Mouse (Mus musculus) MEL-GATA-1-ER (cell line): ENCODE data around the gene Cideb.
A peak's percentile ranks its signal among the peaks of the same experiment; 100 is the strongest.

Source experiments
- DNase-seq: peaks from one replicate; pipeline ENCODE4 v3.0.0-alpha.2; 2012; ENCODE audit warnings: low read depth; ENCODE audit errors: extremely low read depth

The Cideb gene

GRCm38 (mm10) chr14:55765696-55766095 is 7.4 kb upstream of the Cideb start, which contains the start of gene Ltb4r1:
Ltb4r1 (plus strand) TSS chr14:55765962.
- DNase-seq: peak; percentile 46

- peak; percentile 35 for DNase-seq
Measured at GRCm38 (mm10) chr14:55763166-55763565, 4.9 kb upstream of the Cideb start.

GRCm38 (mm10) chr14:55762001-55762821 is 4.0 kb upstream of the Cideb start:
- no peak for DNase-seq

- DNase-seq: no peak
Measured at GRCm38 (mm10) chr14:55761163-55761562, 2.9 kb upstream of the Cideb start, which contains the start of gene Ltb4r2. Ltb4r2 (plus strand) TSS chr14:55761428.

- DNase-seq: peak; percentile 47
Measured at GRCm38 (mm10) chr14:55760156-55760555, 1.9 kb upstream of the Cideb start.

GRCm38 (mm10) chr14:55757566-55757965 is 692 bp downstream of the Cideb start:
- peak; percentile 31 for DNase-seq

GRCm38 (mm10) chr14:55747051-55747847 is 11.0 kb downstream of the Cideb start:
- no peak for DNase-seq

- no peak for DNase-seq
Measured at GRCm38 (mm10) chr14:55745861-55746237, 12.4 kb downstream of the Cideb start.

- no peak for DNase-seq
Measured at GRCm38 (mm10) chr14:55745180-55745860, 12.9 kb downstream of the Cideb start, which contains the start of the genes Dhrs1 and Nop9. Dhrs1 (minus strand) TSS chr14:55745690. Nop9 (plus strand) TSS chr14:55745693.

- peak; percentile 79 for DNase-seq
Measured at GRCm38 (mm10) chr14:55743711-55744110, 14.5 kb downstream of the Cideb start.

GRCm38 (mm10) chr14:55737086-55737687 is 21.1 kb downstream of the Cideb start:
- DNase-seq: no peak

- no peak for DNase-seq
Measured at GRCm38 (mm10) chr14:55735758-55736157, 22.5 kb downstream of the Cideb start.

GRCm38 (mm10) chr14:55735334-55735733 is 22.9 kb downstream of the Cideb start:
- DNase-seq: no peak

GRCm38 (mm10) chr14:55734869-55735268 is 23.4 kb downstream of the Cideb start:
- DNase-seq: no peak

- DNase-seq: no peak
Measured at GRCm38 (mm10) chr14:55733889-55734288, 24.4 kb downstream of the Cideb start.

GRCm38 (mm10) chr14:55730531-55731032 is 27.7 kb downstream of the Cideb start:
- DNase-seq: peak; percentile 62

GRCm38 (mm10) chr14:55730116-55730515 is 28.1 kb downstream of the Cideb start:
- no peak for DNase-seq

GRCm38 (mm10) chr14:55727889-55728685 is 30.2 kb downstream of the Cideb start:
- DNase-seq: no peak

- no peak for DNase-seq
Measured at GRCm38 (mm10) chr14:55726261-55726660, 32.0 kb downstream of the Cideb start.

GRCm38 (mm10) chr14:55724411-55724871 is 33.8 kb downstream of the Cideb start:
- DNase-seq: peak; percentile 50
